Mouse (Mus musculus) CH12.LX (cell line): ENCODE results near the gene Il2ra. TPM values are rescaled to one million over a fixed set of nuclear protein-coding genes. Genes with fewer than 3 reads are reported as not detected.
A peak's percentile ranks its signal among the peaks of the same experiment; 100 is the strongest.

ENCODE experiments used
- DNase-seq: peaks from one replicate; pipeline ENCODE4 v3.0.0-alpha.2; 2013; ENCODE audit errors: extremely low read depth
- H3K27ac ChIP-seq: 2 replicates; pipeline ENCODE4 v1.5.1; 2012; ENCODE audit warnings: low read depth, mild to moderate bottlenecking, control low read depth, moderate library complexity; ENCODE audit not compliant: insufficient read depth
- H3K27me3 ChIP-seq: replicated peaks from 2 replicates; pipeline ENCODE3; 2012; ENCODE audit warnings: inconsistent platforms
- H3K36me3 ChIP-seq, 2 experiments: replicated peaks in 1 of 2; 2 replicates each; pipeline versions ENCODE3 to v1.6.1; 2012; ENCODE audit warnings: inconsistent platforms in 1 of 2, low read length in 1 of 2, mild to moderate bottlenecking in 1 of 2, mixed read lengths in 1 of 2, moderate library complexity in 1 of 2; ENCODE audit not compliant: control insufficient read depth in 1 of 2, insufficient read depth in 1 of 2
- H3K4me1 ChIP-seq, 2 experiments: 2 replicates each; pipeline ENCODE4 v1.6.1; 2012; ENCODE audit warnings: inconsistent platforms in 1 of 2, moderate library complexity in 1 of 2; ENCODE audit not compliant: insufficient read depth in 2 of 2, control insufficient read depth in 1 of 2
- H3K4me2 ChIP-seq: 2 replicates; pipeline ENCODE4 v1.6.1; 2012; ENCODE audit warnings: low read depth, mild to moderate bottlenecking, control low read depth; ENCODE audit not compliant: poor library complexity, insufficient read depth, severe bottlenecking
- H3K4me3 ChIP-seq, 3 experiments: fragments of 150-350 bp in 1 of 3; sonication (generic) in 1 of 3; replicated peaks in 1 of 3; 2 replicates each; pipeline versions ENCODE3 to v1.5.1; 2011 to 2012; ENCODE audit warnings: low read depth in 2 of 3, low read length in 2 of 3, mild to moderate bottlenecking in 2 of 3, moderate library complexity in 2 of 3, control low read depth in 1 of 3, improper control_type of control experiment in 1 of 3, inconsistent platforms in 1 of 3, mixed read lengths in 1 of 3; ENCODE audit not compliant: poor library complexity in 1 of 3
- H3K79me2 ChIP-seq: replicated peaks from 2 replicates; pipeline ENCODE4 v1.6.1; 2012; ENCODE audit warnings: mild to moderate bottlenecking, moderate library complexity; ENCODE audit not compliant: control insufficient read depth, poor library complexity, insufficient read depth, severe bottlenecking; ENCODE audit errors: extremely low read depth
- H3K9ac ChIP-seq: 2 replicates; pipeline ENCODE4 v1.6.1; 2012; ENCODE audit warnings: low read depth, mild to moderate bottlenecking, control low read depth, moderate library complexity; ENCODE audit not compliant: insufficient read depth
- H3K9me3 ChIP-seq: replicated peaks from 2 replicates; pipeline ENCODE3; 2012; ENCODE audit warnings: low read length, inconsistent platforms, mixed read lengths
- CHD1 ChIP-seq: IDR thresholded peaks from 2 replicates; pipeline ENCODE4 v1.6.1; 2012; ENCODE audit warnings: low read depth, low read length, improper control_type of control experiment, inconsistent platforms
- CHD2 ChIP-seq: IDR thresholded peaks from 2 replicates; pipeline ENCODE4 v1.6.1; 2011; ENCODE audit warnings: low read length, improper control_type of control experiment
- CTCF ChIP-seq, 2 experiments: IDR thresholded peaks in 1 of 2; conservative IDR thresholded peaks in 1 of 2; 2 replicates each; pipeline ENCODE4 v1.5.1; 2011 to 2012; ENCODE audit warnings: low read depth in 2 of 2, low read length in 2 of 2, improper control_type of control experiment in 1 of 2, inconsistent platforms in 1 of 2, mild to moderate bottlenecking in 1 of 2, moderate library complexity in 1 of 2
- GABPA ChIP-seq: IDR thresholded peaks from 2 replicates; pipeline ENCODE4 v1.6.1; 2012; ENCODE audit warnings: low read depth, low read length, improper control_type of control experiment, inconsistent platforms; ENCODE audit not compliant: insufficient replicate concordance
- HCFC1 ChIP-seq: IDR thresholded peaks from 2 replicates; pipeline ENCODE4 v1.6.1; 2012; ENCODE audit warnings: low read depth, mild to moderate bottlenecking, inconsistent platforms, low read length, improper control_type of control experiment
- JUN ChIP-seq: IDR thresholded peaks from 2 replicates; pipeline ENCODE4 v1.6.1; 2011; ENCODE audit warnings: low read depth, mild to moderate bottlenecking, low read length, improper control_type of control experiment, moderate library complexity; ENCODE audit not compliant: insufficient read depth
- MAFK ChIP-seq: IDR thresholded peaks from 2 replicates; pipeline ENCODE4 v1.6.1; 2011; ENCODE audit warnings: low read length, improper control_type of control experiment; ENCODE audit not compliant: insufficient replicate concordance
- MAX ChIP-seq: IDR thresholded peaks from 2 replicates; pipeline ENCODE4 v1.6.1; 2011; ENCODE audit warnings: low read length, improper control_type of control experiment
- MAZ ChIP-seq: IDR thresholded peaks from 2 replicates; pipeline ENCODE4 v1.6.1; 2012; ENCODE audit warnings: low read depth, mild to moderate bottlenecking, inconsistent platforms, low read length, improper control_type of control experiment, moderate library complexity
- MEF2A ChIP-seq: IDR thresholded peaks from 2 replicates; pipeline ENCODE4 v1.6.1; 2014; ENCODE audit warnings: low read depth, mild to moderate bottlenecking, inconsistent platforms, low read length, improper control_type of control experiment, borderline replicate concordance
- MXI1 ChIP-seq: IDR thresholded peaks from 2 replicates; pipeline ENCODE4 v1.6.1; 2011; ENCODE audit warnings: mild to moderate bottlenecking, low read depth, low read length, improper control_type of control experiment
- MYC ChIP-seq: IDR thresholded peaks from 2 replicates; pipeline ENCODE4 v1.6.1; 2011; ENCODE audit warnings: low read depth, mild to moderate bottlenecking, improper control_type of control experiment, low read length
- NRF1 ChIP-seq: IDR thresholded peaks from 2 replicates; pipeline ENCODE4 v1.6.1; 2014; ENCODE audit warnings: low read depth, mild to moderate bottlenecking, inconsistent platforms, low read length, improper control_type of control experiment, moderate library complexity
- PAX5 ChIP-seq: IDR thresholded peaks from 2 replicates; pipeline ENCODE4 v1.6.1; 2012; ENCODE audit warnings: low read length, inconsistent platforms, mixed read lengths
- POLR2A ChIP-seq: IDR thresholded peaks from 2 replicates; pipeline ENCODE4 v1.6.1; 2011; ENCODE audit warnings: low read depth, mild to moderate bottlenecking, improper control_type of control experiment, low read length
- POLR2AphosphoS2 ChIP-seq: IDR thresholded peaks from 2 replicates; pipeline ENCODE4 v1.6.1; 2011; ENCODE audit warnings: low read depth, low read length, improper control_type of control experiment
- RAD21 ChIP-seq: IDR thresholded peaks from 2 replicates; pipeline ENCODE4 v1.6.1; 2011; ENCODE audit warnings: low read depth, mild to moderate bottlenecking, low read length, improper control_type of control experiment, moderate library complexity
- RCOR1 ChIP-seq: conservative IDR thresholded peaks from 2 replicates; pipeline ENCODE4 v1.6.1; 2012; ENCODE audit warnings: low read depth, mild to moderate bottlenecking, inconsistent platforms, low read length, improper control_type of control experiment
- SIN3A ChIP-seq: IDR thresholded peaks from 2 replicates; pipeline ENCODE4 v1.6.1; 2012; ENCODE audit warnings: low read length, improper control_type of control experiment, inconsistent platforms
- TCF12 ChIP-seq: IDR thresholded peaks from 2 replicates; pipeline ENCODE4 v1.6.1; 2014; ENCODE audit warnings: low read depth, mild to moderate bottlenecking, inconsistent platforms, low read length, improper control_type of control experiment
- UBTF ChIP-seq: IDR thresholded peaks from 2 replicates; pipeline ENCODE4 v1.6.1; 2012; ENCODE audit warnings: low read depth, mild to moderate bottlenecking, inconsistent platforms, low read length, improper control_type of control experiment, moderate library complexity
- USF2 ChIP-seq: conservative IDR thresholded peaks from 2 replicates; pipeline ENCODE4 v1.6.1; 2011; ENCODE audit warnings: low read depth, low read length, improper control_type of control experiment
- ZC3H11A ChIP-seq: IDR thresholded peaks from 2 replicates; pipeline ENCODE4 v1.6.1; 2012; ENCODE audit warnings: low read depth, mild to moderate bottlenecking, inconsistent platforms, low read length, improper control_type of control experiment
- ZMIZ1 ChIP-seq: IDR thresholded peaks from 2 replicates; pipeline ENCODE4 v1.6.1; 2012; ENCODE audit warnings: low read depth, mild to moderate bottlenecking, inconsistent platforms, low read length, improper control_type of control experiment
- ZNF384 ChIP-seq: IDR thresholded peaks from 2 replicates; pipeline ENCODE4 v1.6.1; 2012; ENCODE audit warnings: low read depth, low read length, improper control_type of control experiment, inconsistent platforms
- dilution Hi-C: fragments of 300-500 bp; cut with MboI; formaldehyde crosslinking; loops from 2 replicates; pipeline ENCODE4 v1.14.3; 2020; ENCODE audit warnings: low sequenced_read_pairs; ENCODE audit not compliant: extremely low pct_unique_long_range_greater_than_20kb, extremely low pct_ligation_motif_present
- in situ Hi-C: fragments of 300-500 bp; cut with MboI; formaldehyde crosslinking; loops from 3 replicates; pipeline ENCODE4 v1.14.3; 2019; ENCODE audit warnings: low sequenced_read_pairs, low pct_ligation_motif_present, low pct_unique_long_range_greater_than_20kb, mixed read lengths
- polyA plus RNA-seq: library from polyadenylated mRNA; unstranded; fragments of >175 nt; gene quantifications from 2 replicates; pipeline ENCODE4 v1.2.1, GENCODE M21; 2012; ENCODE audit warnings: low read depth; ENCODE audit not compliant: insufficient read length
- total RNA-seq, 2 experiments: library from RNA; depleted of rRNA; stranded (reverse); fragments of 300-350 nt in 1 of 2; fragments of >200 nt in 1 of 2; gene quantifications; 2 replicates each; pipeline ENCODE4 v1.2.3; 2012 to 2014

The Il2ra gene
- total and polyA plus RNA-seq, 3 experiments, result 6.0 to 8.8 (median 6.3) TPM

DNA sequence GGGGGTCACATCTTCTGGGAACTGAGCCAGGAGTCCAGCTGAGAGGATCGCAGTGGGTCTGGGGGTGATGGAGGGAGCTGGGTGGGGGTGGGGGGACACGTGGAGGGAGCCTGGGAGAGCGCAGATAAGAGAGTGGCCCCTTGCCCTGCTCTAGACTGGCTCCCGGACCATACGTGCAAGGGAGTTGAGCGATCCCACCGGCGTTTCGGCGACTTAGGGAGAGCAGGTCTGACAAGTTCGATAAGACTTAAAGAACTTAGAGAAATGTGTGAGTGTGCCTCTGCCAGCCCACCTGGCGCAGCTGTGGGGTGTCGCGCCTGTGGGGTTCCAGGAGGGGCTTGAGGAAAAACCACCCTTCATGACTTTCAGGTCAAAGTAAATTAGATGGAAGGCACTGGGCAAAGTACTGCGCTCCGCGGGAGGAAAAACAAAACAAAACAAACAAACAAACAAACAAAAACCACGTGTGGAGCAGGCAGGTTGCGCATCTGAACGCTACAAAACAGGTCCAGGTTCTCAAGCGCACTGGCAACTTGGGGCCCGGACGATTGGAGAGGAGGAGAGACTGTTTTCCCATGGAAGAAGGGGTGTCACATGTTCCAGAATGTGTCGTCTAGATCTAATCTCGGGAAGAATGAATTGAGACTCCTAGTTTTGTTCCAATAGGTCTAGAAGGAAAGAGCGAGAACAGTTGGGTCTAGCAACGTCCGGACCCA lies 63.6 kb downstream of the Il2ra start:
- Histone ChIP-seq H3K27ac (peak overlapping the region; percentile 6), H3K36me3 (peaks cover 0 to 18% of the 10 kb centered on the region in 2 experiments), H3K9ac (peak overlapping the region; percentile 59), H3K27me3 (peaks cover 14% of the 10 kb centered on the region), H3K4me2 (peak overlapping the region; percentile 93), H3K79me2 (peaks cover 5% of the 10 kb centered on the region), H3K4me1 (peaks cover 4 to 37% of the 10 kb centered on the region in 2 experiments), H3K9me3 (no peaks in the 10 kb centered on the region), H3K4me3 (peak overlapping the region; percentile 80 to 83 (median 83))
- in situ Hi-C loops (loop anchor here (25.0 kb wide), 1 partner anchor 369 kb away; no protein-coding TSS in a partner anchor), dilution Hi-C loops (no loop called here)
- peak; percentile 24 for DNase-seq
- TF ChIP-seq MAFK, result no peak
- no peak for TF ChIP-seq RAD21
- TF ChIP-seq POLR2AphosphoS2, result no peak
- TF ChIP-seq MYC, result peak; percentile 68; the same call in 1 of the 2 replicates
- no peak for TF ChIP-seq RCOR1
- no peak for TF ChIP-seq JUN
- no peak for TF ChIP-seq CHD2
- no peak for TF ChIP-seq HCFC1
- TF ChIP-seq CTCF (conservative IDR thresholded peaks at IDR 0.05 in 1 of 2, IDR thresholded peaks at IDR 0.05 in 1 of 2; ENCODE audit: low read depth in 2 of 2, low read length in 2 of 2), result no peak
- no peak; the same call in 1 of the 2 replicates for TF ChIP-seq MXI1
- peak; percentile 55 for TF ChIP-seq MAX
- TF ChIP-seq PAX5, result no peak
- no peak for TF ChIP-seq NRF1
- TF ChIP-seq POLR2A, result 0 out of 2 replicates have a peak, but pooled peaks have one; percentile 5
- TF ChIP-seq USF2, result no peak
- TF ChIP-seq MAZ, result no peak
- TF ChIP-seq SIN3A, result no peak
- TF ChIP-seq MEF2A, result no peak
- no peak for TF ChIP-seq ZMIZ1
- TF ChIP-seq CHD1, result no peak
- TF ChIP-seq ZC3H11A, result no peak
- TF ChIP-seq TCF12, result no peak
- TF ChIP-seq UBTF, result no peak
- no peak for TF ChIP-seq GABPA
- no peak for TF ChIP-seq ZNF384
